Mouse (Mus musculus) heart, postnatal 0 days (tissue): ENCODE measurements around the gene Prr22.

Experiments
- CTCF ChIP-seq: IDR thresholded peaks from 2 replicates; pipeline ENCODE4 v1.5.1; 2016; ENCODE audit warnings: antibody characterized with exemption, control low read depth, low read depth
- EP300 ChIP-seq: IDR thresholded peaks from 2 replicates; pipeline ENCODE4 v1.6.1; 2016; ENCODE audit warnings: antibody characterized with exemption, low read depth

DNA sequence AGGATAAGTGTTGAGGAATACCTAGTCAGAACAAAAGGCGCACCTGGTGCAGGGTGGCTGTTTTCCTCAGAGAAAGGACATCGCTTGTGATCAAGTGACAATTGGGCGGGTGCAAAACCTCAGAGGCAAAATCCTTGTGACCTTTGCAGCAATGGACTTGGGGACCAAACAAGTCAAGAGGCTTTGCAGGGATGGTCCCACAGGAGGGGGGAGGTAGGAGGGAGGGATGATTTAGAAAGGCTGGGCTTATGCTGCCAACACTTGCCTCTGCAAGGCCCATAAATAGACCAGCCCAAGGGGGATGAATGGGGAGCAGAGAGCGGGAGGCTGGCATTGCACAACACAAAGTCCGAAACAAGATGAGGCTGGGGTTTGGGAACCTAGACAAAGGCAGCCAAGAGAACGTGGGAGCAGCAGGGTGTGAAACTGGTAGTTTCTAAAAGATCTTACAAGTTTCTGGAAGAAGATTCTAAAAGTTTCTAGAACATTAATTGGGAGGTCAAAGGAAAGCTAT, 49.0 kb downstream of the Prr22 start:
- no peak for TF ChIP-seq CTCF
- no peak for TF ChIP-seq EP300
